Mouse (Mus musculus) frontal cortex, postnatal 36 days (tissue): Measurements from ENCODE around the gene Ggta1.
A peak's percentile ranks its signal among the peaks of the same experiment; 100 is the strongest.

Experiments used
- DNase-seq, 2 experiments: peaks; one replicate each; pipeline ENCODE4 v3.0.0; 2022; ENCODE audit warnings: low spot score in 2 of 2

Gene Ggta1

DNA sequence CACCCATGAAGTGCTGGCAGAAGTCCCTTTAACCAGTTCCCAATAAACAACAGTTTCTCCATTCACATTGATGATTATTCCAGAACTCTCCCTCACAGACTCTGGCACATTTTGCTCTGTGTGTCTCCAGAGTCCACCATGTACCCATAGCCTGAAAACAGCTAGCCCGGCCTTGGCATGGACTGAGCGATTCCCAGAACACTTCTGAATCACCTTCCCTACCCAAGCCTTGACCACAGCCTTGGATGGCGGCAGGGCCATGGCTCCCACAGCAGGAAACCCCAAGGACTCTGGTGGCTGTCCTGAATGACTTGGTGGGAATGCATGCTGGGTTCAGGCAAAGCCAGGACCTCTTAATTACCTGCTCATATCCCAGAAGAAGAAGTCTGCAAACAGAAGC is 22.6 kb downstream of the Ggta1 start:
- no peak for DNase-seq

GRCm38 (mm10) chr2:35437796-35438195 is 25.2 kb downstream of the Ggta1 start:
- no peak for DNase-seq

DNA sequence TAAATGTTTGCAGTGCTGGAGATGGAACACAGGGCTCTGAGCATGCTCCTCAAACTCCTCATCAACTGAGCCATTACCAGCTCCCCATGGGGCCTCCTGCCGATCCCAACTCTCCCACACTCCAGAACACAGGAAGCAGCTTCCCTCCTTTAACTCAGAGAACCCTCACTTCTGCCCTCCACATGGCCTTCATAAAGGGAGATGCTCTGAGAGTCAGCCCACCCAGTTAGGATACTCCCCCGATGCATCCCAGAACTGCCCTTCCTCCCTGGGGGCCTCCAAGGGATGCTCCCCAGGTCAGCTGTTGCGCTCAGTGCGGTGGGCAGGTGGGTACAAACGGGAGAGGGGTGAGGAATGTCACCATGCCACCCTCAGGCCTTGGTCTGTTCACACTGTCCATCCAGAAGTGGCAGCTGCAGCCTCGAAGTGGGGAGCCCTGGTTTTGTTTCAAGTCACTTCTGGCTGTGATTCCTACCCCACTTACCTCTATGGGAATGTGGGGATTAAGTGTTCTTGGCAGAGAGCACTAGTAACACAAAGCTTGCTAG is 28.4 kb downstream of the Ggta1 start:
- no peak for DNase-seq

GRCm38 (mm10) chr2:35433428-35433827 is 29.6 kb downstream of the Ggta1 start:
- DNase-seq = no peak

DNA sequence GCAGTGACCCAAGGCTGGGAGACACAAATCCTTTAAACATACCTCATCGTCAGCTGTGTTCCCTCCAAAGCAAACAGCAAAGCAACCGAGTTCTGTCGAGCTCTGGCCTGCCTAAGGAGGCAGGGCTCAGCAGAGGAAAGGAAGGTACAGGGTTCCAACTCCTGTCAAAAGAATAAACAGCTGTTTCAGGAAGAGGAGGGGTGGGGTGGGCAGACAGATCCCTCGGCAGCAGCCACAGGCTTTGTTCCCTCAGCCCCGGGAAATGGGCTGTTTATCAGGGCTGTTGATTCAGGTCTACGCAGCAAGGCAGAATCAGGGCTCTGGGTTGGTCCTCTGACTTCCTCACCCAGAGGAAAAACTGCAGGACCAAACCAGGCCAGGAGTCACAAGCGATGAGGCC is 30.6 kb downstream of the Ggta1 start:
- no peak for DNase-seq

GRCm38 (mm10) chr2:35432011-35432410 is 31.0 kb downstream of the Ggta1 start:
- no peak for DNase-seq

DNA sequence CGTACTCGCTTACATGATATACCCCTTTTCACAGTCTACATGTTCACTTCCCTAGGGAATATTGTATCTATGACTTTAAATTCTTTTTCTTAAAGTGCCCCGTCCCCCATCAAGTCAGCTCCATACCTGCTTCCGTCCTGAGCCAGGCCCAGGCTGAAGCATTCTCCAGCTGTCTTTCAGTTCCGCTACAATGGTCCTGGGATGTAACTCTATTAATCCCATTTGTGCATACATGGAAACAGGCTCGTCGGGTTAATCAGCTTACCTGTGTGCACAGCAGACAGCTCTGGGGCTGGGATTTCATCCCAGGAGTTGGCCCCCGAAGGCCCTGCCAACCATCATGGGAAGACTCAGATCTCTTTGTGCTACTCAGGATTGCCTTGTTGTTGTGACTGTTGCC is 32.2 kb downstream of the Ggta1 start:
- DNase-seq = no peak

GRCm38 (mm10) chr2:35428615-35429300 is 34.3 kb downstream of the Ggta1 start:
- DNase-seq = no peak

DNA sequence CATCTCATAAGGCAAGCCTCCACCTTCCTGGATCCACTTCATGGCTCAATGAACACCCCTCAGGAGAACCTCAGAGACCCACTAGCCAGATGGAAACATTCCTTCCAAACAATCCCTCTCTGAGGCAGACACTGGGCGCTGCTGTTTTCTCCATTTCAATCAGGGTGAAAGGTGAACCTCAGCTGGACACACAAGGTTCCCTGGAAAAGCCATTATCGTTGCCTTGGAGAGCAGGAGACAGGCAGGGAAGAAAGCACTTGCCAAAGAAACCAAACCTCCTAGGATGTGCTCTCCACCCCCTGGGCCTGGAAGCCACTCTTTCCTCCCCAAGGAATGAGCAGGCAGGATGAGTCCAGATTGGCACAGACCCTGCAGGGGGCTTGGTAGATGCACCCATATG is 35.5 kb downstream of the Ggta1 start:
- no peak for DNase-seq

GRCm38 (mm10) chr2:35423711-35424339 is 39.2 kb downstream of the Ggta1 start:
- no peak for DNase-seq

GRCm38 (mm10) chr2:35422384-35422783 is 40.6 kb downstream of the Ggta1 start:
- no peak for DNase-seq

- no peak for DNase-seq
These were observed 42.4 kb downstream of the Ggta1 start for GRCm38 (mm10) chr2:35420681-35421080.

DNA sequence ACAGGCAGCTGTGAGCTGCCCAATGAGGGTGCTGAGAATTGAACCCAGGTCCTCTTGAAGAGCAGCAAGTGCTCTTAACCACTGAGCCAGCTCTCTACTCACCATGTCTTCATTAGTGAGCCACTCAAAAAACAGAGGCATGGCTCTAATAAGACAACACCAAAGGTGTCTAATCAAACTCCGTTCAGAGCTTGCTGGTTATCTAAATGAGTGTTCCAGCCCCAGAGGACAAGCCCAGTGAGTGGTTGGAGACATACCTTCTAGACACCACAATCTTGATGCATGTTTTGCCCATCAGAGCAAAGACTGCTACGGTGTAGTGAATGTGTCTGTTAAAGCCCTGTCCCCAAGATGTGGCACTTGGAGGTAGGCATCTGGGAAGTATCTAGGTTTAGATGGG is 43.4 kb downstream of the Ggta1 start:
- no peak for DNase-seq

- no peak for DNase-seq
These were observed 43.8 kb downstream of the Ggta1 start for GRCm38 (mm10) chr2:35419243-35419642.

DNA sequence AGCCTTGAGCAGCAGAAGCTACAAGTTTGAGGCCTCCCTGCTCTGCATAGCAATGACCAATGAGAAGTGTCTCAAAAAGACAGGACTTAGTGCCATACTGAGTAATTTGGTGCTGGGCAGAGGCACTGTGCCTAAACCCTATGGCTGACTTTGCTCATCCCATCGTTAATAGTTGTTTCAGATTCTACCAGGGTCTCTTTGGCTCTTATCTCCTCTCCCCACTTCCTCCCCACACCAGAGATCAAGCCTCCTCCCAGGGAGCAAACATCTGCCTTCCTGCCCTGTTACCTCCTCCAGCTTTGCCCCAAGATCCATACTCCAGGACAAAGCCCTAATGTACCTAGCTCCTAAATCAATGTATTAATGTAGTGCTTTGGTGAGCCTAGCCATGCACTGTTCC is 45.8 kb downstream of the Ggta1 start:
- no peak for DNase-seq

DNA sequence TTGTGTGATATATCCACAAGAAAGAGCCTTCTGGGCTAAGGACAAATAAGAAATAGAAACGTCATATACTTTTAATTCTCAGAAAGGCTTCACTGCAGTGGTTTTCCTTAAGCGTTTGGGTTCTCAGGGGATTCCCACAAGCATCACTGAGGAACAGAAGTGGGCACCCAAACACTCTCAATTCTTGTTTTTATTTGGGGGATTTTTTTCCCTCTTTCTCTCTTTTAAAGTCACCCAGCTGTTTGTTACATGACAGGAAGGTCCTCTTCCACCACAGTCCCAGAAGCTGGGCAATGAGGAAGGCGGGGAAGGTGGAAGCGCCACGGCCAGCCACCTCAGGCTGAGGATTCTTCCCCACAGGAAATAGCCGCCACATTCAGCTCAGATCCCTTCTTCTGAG is 46.6 kb downstream of the Ggta1 start:
- no peak for DNase-seq

- no peak for DNase-seq
These were observed 50.2 kb downstream of the Ggta1 start for GRCm38 (mm10) chr2:35412810-35413209.

DNA sequence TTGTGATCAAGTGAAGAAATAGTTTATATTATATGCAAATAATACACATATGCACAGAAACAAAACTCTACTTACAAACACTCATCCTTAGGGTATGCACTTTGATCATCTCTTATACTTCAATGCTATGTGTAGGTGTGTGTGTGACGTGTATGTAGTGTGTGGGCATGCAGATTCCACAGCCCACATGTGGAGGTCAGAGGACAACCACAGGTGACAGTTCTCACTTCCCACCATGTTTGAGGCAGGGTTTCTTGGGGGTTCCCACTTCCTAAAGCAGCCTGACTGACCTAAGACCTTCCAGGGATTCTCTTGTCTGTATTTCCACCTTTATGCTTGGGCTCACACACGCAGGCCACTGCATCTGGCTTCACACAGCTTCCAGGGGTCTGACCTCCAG is 50.8 kb downstream of the Ggta1 start:
- DNase-seq = no peak

GRCm38 (mm10) chr2:35411640-35412190 is 51.3 kb downstream of the Ggta1 start:
- no peak for DNase-seq

DNA sequence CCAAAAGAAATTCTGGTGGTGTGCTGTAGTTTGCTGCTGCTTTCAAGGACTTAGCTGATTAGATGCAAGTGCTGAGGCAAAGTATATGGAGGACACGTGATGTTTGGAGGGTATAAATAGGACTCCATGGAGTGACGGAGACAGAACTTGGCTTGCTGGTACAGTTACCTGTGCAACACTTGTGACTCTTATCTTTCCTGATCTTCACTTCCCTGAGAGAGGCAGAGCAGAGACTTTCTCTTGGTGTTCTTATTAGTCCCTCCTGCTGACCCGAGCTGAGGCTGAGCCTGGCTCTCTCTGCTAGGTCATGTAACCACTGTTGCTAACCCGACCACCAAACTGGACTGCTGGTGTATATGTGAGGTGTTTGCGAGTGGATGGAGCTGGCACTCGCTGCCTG is 53.6 kb downstream of the Ggta1 start:
- no peak for DNase-seq

GRCm38 (mm10) chr2:35408409-35409110 is 54.5 kb downstream of the Ggta1 start:
- DNase-seq = no peak

DNA sequence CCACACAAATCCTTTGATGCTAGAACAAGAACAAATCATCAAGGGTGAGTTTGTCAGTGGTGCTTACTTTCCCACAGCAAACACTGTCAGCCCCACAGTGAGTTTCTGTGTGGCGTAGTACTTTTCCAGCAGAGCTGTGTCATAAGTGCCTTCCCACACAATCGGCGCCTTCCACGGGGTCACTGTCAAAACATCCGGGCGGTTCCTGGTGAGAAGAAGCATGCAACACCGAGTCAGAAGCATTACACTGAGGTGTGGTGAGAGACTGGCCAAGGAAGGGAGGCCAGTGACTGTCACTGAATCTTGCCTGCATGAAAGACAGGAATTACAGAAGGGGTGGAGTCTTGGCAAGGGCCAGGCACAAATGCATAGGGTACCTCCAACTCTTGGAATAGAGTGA is 55.2 kb downstream of the Ggta1 start:
- DNase-seq = peak in 1 of 2 experiments; percentile 6

DNA sequence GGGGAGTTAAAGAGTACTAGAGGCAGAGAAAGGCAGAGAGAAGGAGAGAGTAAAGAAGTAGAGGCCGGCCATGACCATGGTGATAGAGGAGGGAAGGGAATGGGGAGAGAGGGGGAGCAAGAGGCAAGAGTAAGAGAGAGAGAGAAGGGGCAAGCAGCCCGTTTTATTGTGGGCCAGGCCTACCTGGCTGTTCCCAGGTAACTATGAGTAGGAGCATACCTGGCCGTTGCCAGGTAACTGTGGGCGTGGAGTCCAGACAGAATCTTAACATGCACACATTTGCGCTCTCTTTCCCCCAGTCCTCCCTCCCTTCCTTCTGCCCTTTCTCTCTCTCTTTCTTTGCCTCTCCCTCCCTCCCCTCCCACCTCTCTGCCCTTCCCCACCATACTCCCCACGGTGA is 55.8 kb downstream of the Ggta1 start:
- no peak for DNase-seq
